Mouse (Mus musculus) kidney, embryonic 14.5 days (tissue): ENCODE measurements around the gene Tnpo3. TPM values are rescaled to one million over a fixed set of nuclear protein-coding genes. Genes with fewer than 3 reads are reported as not detected.
A peak's percentile ranks its signal among the peaks of the same experiment; 100 is the strongest.

ENCODE experiments used
- ATAC-seq: fragments of 200-750 bp; cut with Nextera tagmentation; 2 replicates; pipeline ENCODE4 v1.8.0; 2017; ENCODE audit warnings: moderate number of reproducible peaks, mild to moderate bottlenecking, moderate TSS enrichment, moderate library complexity; ENCODE audit not compliant: low FRiP score, low TSS enrichment
- H3K27ac ChIP-seq: fragments of 300-500 bp; sonication (generic); 2 replicates; pipeline ENCODE4 v1.5.1; 2014; ENCODE audit warnings: low read depth, mild to moderate bottlenecking, low read length, moderate library complexity, mixed read lengths
- H3K27me3 ChIP-seq: fragments of 300-500 bp; sonication (generic); 2 replicates; pipeline ENCODE4 v1.6.1; 2014; ENCODE audit warnings: mild to moderate bottlenecking, low read length; ENCODE audit not compliant: control insufficient read depth, insufficient read depth
- H3K36me3 ChIP-seq: fragments of 300-500 bp; sonication (generic); 2 replicates; pipeline ENCODE4 v1.6.1; 2014; ENCODE audit warnings: low read length, mixed read lengths; ENCODE audit not compliant: control insufficient read depth, insufficient read depth
- H3K4me1 ChIP-seq: fragments of 300-500 bp; sonication (generic); 2 replicates; pipeline ENCODE4 v1.6.1; 2014; ENCODE audit warnings: low read length, mixed read lengths; ENCODE audit not compliant: control insufficient read depth, insufficient read depth
- H3K4me2 ChIP-seq: fragments of 300-500 bp; sonication (generic); replicated peaks from 2 replicates; pipeline ENCODE4 v1.6.1; 2014; ENCODE audit warnings: low read depth, mild to moderate bottlenecking, low read length
- H3K4me3 ChIP-seq: fragments of 300-500 bp; sonication (generic); 2 replicates; pipeline ENCODE4 v1.5.1; 2014; ENCODE audit warnings: mild to moderate bottlenecking, low read length
- H3K9ac ChIP-seq: fragments of 300-500 bp; sonication (generic); 2 replicates; pipeline ENCODE4 v1.6.1; 2014; ENCODE audit warnings: low read depth, mild to moderate bottlenecking, low read length, moderate library complexity
- H3K9me3 ChIP-seq: fragments of 300-500 bp; sonication (generic); 2 replicates; pipeline ENCODE4 v1.6.1; 2016; ENCODE audit warnings: low read length; ENCODE audit not compliant: control insufficient read depth
- WGBS: fragments of 180-500 bp; shearing (Covaris S2); extraction: QIAGEN DNeasy Blood & Tissue Kit; methylation state at CpG from one replicate; pipeline ENCODE4 v1.1.7; 2014; 5-methylcytosine and 5-hydroxymethylcytosine counted together
- polyA plus RNA-seq: library from polyadenylated mRNA; unstranded; fragments of >200 nt; fragmentation: Nextera tagmentation; extraction: Ambion mirVana; gene quantifications from 2 replicates; pipeline ENCODE4 v1.2.1, GENCODE M21; 2014

Tnpo3 gene
- polyA plus RNA-seq, 1 experiment from 2014 or later, result 104 TPM

GRCm38 (mm10) chr6:29537221-29537620 is 72.5 kb downstream of the Tnpo3 start:
- 92% methylated on average over 3 of the region's 3 CpGs for WGBS
- no peaks in the 10 kb centered on the region for H3K9me3 ChIP-seq
- H3K27me3 ChIP-seq, result no peaks in the 10 kb centered on the region; the same call in 1 of the 2 replicates
- no peak overlapping the region for H3K9ac ChIP-seq
- peaks cover 17% of the 10 kb centered on the region for H3K36me3 ChIP-seq
- no peak overlapping the region for H3K4me3 ChIP-seq
- H3K27ac ChIP-seq, result no peak overlapping the region
- no peak for ATAC-seq
- H3K4me1 ChIP-seq, result no peaks in the 10 kb centered on the region
- no peak overlapping the region for H3K4me2 ChIP-seq

GRCm38 (mm10) chr6:29536651-29537193 is 73.0 kb downstream of the Tnpo3 start:
- H3K9me3 ChIP-seq, result no peaks in the 10 kb centered on the region
- WGBS, result 67% methylated on average over 4 of the region's 4 CpGs
- no peaks in the 10 kb centered on the region for H3K4me1 ChIP-seq
- H3K36me3 ChIP-seq, result peaks cover 12% of the 10 kb centered on the region
- no peak overlapping the region; the same call in 1 of the 2 replicates for H3K9ac ChIP-seq
- no peaks in the 10 kb centered on the region; the same call in 1 of the 2 replicates for H3K27me3 ChIP-seq
- no peak overlapping the region for H3K4me3 ChIP-seq
- ATAC-seq, result 0 out of 2 replicates have a peak, but pooled peaks have one; percentile 46
- H3K4me2 ChIP-seq, result no peak overlapping the region
- no peak overlapping the region for H3K27ac ChIP-seq

DNA sequence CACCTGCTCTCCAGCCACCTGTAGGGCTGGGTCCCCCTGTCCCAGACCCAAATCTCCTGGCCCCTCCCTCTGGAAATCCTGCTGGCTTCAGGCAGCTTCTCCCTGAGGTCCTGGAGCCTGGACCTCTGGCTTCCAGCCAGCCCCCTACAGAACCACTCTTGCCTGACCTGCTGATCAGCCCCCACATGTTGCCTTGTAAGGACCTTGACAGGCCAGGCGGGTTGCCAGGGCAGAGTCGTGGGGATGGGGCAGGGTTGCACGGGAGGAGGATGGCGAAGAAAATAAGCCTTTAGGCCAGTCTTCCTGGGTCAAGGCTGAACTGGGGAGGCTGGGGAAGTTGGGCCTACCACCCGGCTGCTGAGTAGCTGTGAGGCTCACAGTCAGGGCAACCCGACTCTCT is 74.4 kb downstream of the Tnpo3 start:
- ATAC-seq, result peak; percentile 51; the same call in 1 of the 2 replicates
- no peak overlapping the region; the same call in 1 of the 2 replicates for H3K9ac ChIP-seq
- no peak overlapping the region for H3K4me3 ChIP-seq
- H3K27me3 ChIP-seq, result no peaks in the 10 kb centered on the region; the same call in 1 of the 2 replicates
- no peak overlapping the region for H3K27ac ChIP-seq
- H3K4me1 ChIP-seq, result no peaks in the 10 kb centered on the region
- H3K9me3 ChIP-seq, result no peaks in the 10 kb centered on the region
- no peak overlapping the region for H3K4me2 ChIP-seq
- H3K36me3 ChIP-seq, result peaks cover 9% of the 10 kb centered on the region; the same call in 1 of the 2 replicates
- WGBS, result 40% methylated on average over 6 of the region's 6 CpGs

DNA sequence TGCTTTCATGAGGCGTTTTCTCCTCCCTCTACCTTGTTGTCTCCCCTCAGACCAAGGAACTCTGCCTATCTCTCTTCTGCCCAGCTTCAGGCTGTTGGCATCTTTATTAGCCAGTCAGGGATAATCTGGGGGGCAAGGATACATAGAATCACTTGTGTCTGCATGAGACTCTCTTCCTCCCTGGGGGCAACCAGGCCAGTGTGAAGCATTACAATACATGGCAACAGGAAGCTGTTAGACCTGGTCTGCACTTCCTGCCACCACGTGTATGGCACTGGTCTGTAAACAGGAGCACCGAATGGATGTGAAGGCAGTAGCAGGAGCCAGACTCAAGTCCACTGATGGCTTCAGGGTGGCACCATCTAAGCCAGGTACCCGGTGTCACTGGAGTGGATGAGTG is 79.6 kb downstream of the Tnpo3 start:
- H3K36me3 ChIP-seq, result no peaks in the 10 kb centered on the region
- no peak overlapping the region for H3K4me2 ChIP-seq
- no peaks in the 10 kb centered on the region for H3K9me3 ChIP-seq
- peaks cover 19% of the 10 kb centered on the region for H3K4me1 ChIP-seq
- H3K4me3 ChIP-seq, result no peak overlapping the region
- H3K27ac ChIP-seq, result no peak overlapping the region
- H3K27me3 ChIP-seq, result peaks cover 31% of the 10 kb centered on the region
- H3K9ac ChIP-seq, result no peak overlapping the region
- ATAC-seq, result no peak
- 56% methylated on average over 4 of the region's 4 CpGs for WGBS

DNA sequence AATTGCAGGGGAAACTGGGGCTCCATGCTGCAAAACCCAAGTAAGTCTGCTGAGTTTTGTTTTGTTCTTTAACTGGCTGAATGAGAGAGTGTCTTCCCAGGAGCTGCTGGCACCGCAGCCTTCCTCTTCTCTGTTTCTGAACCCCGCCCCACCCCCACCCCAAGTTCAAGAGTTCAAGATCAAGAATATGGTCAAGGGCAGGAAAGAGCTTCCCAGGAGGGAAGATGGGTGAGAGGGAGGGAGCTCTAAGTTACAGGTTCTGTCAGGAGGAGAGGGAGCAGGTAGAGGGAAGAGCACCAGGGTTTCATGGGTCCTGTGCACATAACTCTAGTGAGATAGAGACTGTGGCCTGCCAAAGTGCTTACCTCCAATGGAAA is 80.3 kb downstream of the Tnpo3 start:
- H3K9ac ChIP-seq, result no peak overlapping the region
- H3K9me3 ChIP-seq, result no peaks in the 10 kb centered on the region
- 0 out of 2 replicates have a peak overlapping the region, but pooled peaks have one; percentile 4 for H3K4me3 ChIP-seq
- 39% methylated on average over 2 of the region's 2 CpGs for WGBS
- H3K4me1 ChIP-seq, result peaks cover 20% of the 10 kb centered on the region
- H3K27ac ChIP-seq, result no peak overlapping the region
- no peaks in the 10 kb centered on the region for H3K36me3 ChIP-seq
- no peak for ATAC-seq
- H3K27me3 ChIP-seq, result peaks cover 31% of the 10 kb centered on the region
- no peak overlapping the region; the same call in 1 of the 2 replicates for H3K4me2 ChIP-seq

DNA sequence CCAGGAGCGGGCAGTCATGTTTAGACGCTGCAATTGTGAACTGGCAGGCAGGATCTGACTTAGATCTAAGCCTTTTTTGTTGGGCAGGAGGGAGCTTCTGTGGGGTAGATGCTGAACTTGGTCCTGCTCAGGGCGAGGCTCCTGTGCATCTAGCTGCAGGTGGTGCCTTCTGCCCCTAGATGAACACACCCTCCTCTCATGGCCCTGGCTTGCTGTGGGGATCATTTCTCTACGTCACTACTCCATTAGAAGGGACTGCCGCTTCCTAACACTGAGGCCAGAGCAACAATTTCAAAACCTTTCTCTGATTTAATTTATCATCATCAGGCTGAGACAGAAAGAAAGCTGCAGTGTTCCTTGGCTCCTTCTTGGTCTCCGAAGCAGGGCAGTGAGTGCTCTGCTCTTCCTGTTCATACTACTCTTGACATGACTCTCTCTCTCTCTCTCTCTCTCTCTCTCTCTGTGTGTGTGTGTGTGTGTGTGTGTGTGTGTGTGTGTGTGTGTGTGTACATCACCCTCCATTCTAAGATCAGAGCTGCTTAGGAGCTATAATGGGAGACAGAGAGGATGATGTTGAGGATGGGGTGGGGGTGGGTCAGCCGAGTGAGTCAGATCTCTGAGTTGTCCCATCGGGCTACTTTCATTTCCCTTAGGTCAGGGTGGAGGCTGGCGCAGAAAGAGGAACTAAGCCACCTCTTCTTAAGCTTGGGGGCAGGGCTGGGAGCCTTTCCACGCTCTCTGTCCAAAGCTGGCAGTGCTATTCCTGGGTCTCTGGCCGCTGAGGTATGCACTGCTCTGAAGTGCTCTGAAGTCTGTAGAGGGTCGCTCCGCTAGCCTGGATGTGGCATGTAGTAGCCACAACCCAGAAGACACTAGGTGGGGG is 80.9 kb downstream of the Tnpo3 start:
- Histone ChIP-seq H3K36me3 (no peaks in the 10 kb centered on the region), H3K4me2 (peak overlapping the region; percentile 19), H3K4me3 (0 out of 2 replicates have a peak overlapping the region, but pooled peaks have one; percentile 56), H3K4me1 (peaks cover 26% of the 10 kb centered on the region), H3K9ac (no peak overlapping the region), H3K9me3 (no peaks in the 10 kb centered on the region), H3K27ac (no peak overlapping the region), H3K27me3 (peaks cover 31% of the 10 kb centered on the region)
- no peak for ATAC-seq
- 27% methylated on average over 13 of the region's 13 CpGs for WGBS

DNA sequence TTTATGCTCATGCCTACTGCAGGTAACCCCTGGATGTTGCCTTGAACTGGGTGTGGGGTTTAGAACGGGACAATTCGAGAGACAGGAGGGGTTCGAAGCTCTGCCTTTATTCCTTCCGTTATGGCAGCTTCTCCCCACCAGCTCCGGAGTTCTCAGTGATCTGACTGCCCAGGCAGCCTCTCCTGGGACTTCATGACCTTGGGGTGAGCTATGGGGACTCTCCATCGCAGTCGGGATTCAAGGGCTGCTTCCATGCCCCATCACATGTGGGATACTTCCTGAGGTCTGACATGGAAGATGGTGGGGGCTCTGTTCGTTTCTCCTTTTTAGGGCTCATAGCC is 81.6 kb downstream of the Tnpo3 start:
- peaks cover 31% of the 10 kb centered on the region for H3K27me3 ChIP-seq

DNA sequence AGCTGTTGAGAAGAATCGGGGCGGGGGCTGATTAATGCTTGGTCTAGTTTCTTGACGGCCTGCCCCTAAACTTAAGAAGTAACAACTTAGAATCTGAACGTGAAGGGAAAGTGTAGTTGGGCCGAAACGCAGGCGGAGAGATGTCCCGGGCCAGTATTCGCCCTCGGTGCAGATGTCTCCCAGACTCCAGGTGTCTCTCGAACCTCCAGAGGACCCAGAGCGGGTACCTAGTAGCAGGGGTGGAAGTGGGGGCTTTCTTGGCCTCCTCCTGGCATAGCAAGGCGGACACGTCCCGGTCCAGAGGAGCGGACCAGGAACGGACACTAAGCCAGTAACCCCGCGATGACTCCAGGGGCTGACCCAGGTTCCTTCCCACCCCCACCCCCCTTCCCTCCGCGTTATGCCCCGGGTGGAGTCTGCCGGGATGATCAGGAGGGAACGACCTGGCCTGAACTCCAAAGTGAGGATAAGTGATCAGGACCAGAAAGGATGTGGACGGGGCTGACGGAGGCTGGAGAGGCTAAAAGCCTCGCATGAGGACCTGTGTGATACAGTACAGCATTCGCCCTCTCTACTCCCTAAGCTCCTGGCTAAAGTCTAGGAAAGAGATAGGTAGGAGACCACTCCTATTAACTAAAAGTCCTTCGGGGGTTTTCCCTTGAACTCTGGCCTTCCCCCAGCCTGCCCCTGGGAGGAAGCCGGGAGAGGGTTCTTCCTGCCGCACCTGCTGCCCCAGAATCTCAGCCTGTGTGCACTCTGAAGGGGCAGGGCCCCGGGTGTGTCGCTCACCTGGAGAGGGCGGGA is 82.1 kb downstream of the Tnpo3 start:
- Histone ChIP-seq H3K4me3 (peak overlapping the region; percentile 56), H3K9me3 (no peaks in the 10 kb centered on the region), H3K9ac (peak overlapping the region; percentile 65; the same call in 1 of the 2 replicates), H3K4me2 (peak overlapping the region; percentile 100), H3K27ac (no peak overlapping the region), H3K4me1 (peaks cover 30% of the 10 kb centered on the region), H3K27me3 (peaks cover 31% of the 10 kb centered on the region), H3K36me3 (no peaks in the 10 kb centered on the region)
- ATAC-seq, result no peak
- 2% methylated on average over 34 of the region's 34 CpGs for WGBS

More for the DNA sequence above, 81.6 kb downstream of the Tnpo3 start:
- Histone ChIP-seq H3K4me2 (peak overlapping the region; percentile 100), H3K4me3 (peak overlapping the region; percentile 56), H3K36me3 (no peaks in the 10 kb centered on the region), H3K9me3 (no peaks in the 10 kb centered on the region), H3K4me1 (peaks cover 30% of the 10 kb centered on the region), H3K9ac (no peak overlapping the region), H3K27ac (no peak overlapping the region)
- no peak for ATAC-seq
- WGBS, result 13% methylated on average over 8 of the region's 8 CpGs
